Mouse (Mus musculus): Measurements from ENCODE around the gene Pml. TPM values are rescaled to one million over a fixed set of nuclear protein-coding genes. Genes with fewer than 3 reads are reported as not detected.

Gene Pml
- polyA plus RNA-seq, 1 experiment from 2014 or later: 21.6 TPM

GRCm38 (mm10) chr9:58196141-58196540, 53.4 kb downstream of the Pml start:
- no peaks in the 10 kb centered on the region for H3K9me3 ChIP-seq (ENCODE audit: control insufficient read depth, low read length)
- no peak overlapping the region for H3K9ac ChIP-seq (ENCODE audit: low read length)
- H3K27me3 ChIP-seq (ENCODE audit: control insufficient read depth, insufficient read depth, low read depth, low read length): peaks cover 72% of the 10 kb centered on the region
- H3K4me2 ChIP-seq (ENCODE audit: low read depth, low read length): 0 out of 2 replicates have a peak overlapping the region, but pooled peaks have one; percentile 10
- H3K27ac ChIP-seq (ENCODE audit: low read length): no peak overlapping the region
- ATAC-seq (ENCODE audit: low read depth): no peak
- no peaks in the 10 kb centered on the region for H3K36me3 ChIP-seq (ENCODE audit: control insufficient read depth, insufficient read depth, low read length)
- WGBS: 2% methylated on average over 14 of the region's 14 CpGs
- H3K4me3 ChIP-seq (ENCODE audit: low read length): no peak overlapping the region
- H3K4me1 ChIP-seq (replicated peaks; ENCODE audit: control insufficient read depth, insufficient read depth, low read length): peaks cover 15% of the 10 kb centered on the region

DNA sequence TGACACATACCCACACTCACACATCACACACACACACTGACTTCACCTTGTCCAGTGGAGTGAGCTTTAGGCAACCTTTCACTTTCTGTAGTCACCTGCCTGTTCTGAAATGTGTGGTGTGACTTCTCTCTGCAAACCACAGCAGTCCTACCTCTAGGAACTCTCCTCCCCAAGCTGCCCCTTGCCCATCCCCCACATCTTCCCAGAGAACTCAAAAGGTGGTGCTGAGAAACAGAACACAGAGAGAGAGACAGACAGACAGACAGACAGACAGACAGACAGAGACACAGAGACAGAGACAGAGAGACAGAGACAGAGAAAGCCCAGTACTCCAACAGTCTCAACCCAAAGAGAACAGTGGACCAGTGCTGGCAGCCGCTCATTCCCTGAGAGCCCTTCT, 53.9 kb downstream of the Pml start:
- Histone ChIP-seq H3K4me2 (ENCODE audit: low read depth, low read length) (no peak overlapping the region), H3K4me3 (ENCODE audit: low read length) (no peak overlapping the region), H3K27me3 (ENCODE audit: control insufficient read depth, insufficient read depth, low read depth, low read length) (peaks cover 67% of the 10 kb centered on the region), H3K9ac (ENCODE audit: low read length) (no peak overlapping the region), H3K36me3 (ENCODE audit: control insufficient read depth, insufficient read depth, low read length) (no peaks in the 10 kb centered on the region), H3K9me3 (ENCODE audit: control insufficient read depth, low read length) (no peaks in the 10 kb centered on the region), H3K27ac (ENCODE audit: low read length) (no peak overlapping the region), H3K4me1 (replicated peaks; ENCODE audit: control insufficient read depth, insufficient read depth, low read length) (peaks cover 15% of the 10 kb centered on the region)
- ATAC-seq (ENCODE audit: low read depth): no peak
- WGBS: 7% methylated on average over 1 of the region's 1 CpGs

DNA sequence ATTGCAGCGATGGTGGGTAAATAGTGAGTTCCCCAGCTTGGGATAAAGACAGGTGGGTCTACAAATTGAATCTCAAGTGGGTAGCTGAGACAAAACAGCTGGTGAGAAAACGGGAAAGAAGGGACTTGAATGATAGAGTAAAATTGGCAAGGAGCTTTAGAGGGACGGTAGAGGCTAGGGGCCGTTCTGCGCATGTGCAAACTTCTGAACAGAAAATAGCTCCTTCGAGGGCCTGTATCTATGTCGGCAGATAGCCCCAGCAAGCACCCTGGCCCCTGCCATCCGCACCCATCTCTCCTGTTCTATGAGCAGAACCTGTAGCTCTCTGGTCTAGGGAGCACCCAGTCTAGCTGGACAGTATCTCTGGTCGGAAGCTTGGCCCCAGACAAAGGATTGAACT, 55.4 kb downstream of the Pml start:
- ATAC-seq (ENCODE audit: low read depth): no peak
- Histone ChIP-seq H3K4me1 (replicated peaks; ENCODE audit: control insufficient read depth, insufficient read depth, low read length) (peaks cover 15% of the 10 kb centered on the region), H3K9me3 (ENCODE audit: control insufficient read depth, low read length) (no peaks in the 10 kb centered on the region), H3K4me3 (ENCODE audit: low read length) (no peak overlapping the region), H3K27ac (ENCODE audit: low read length) (no peak overlapping the region), H3K4me2 (ENCODE audit: low read depth, low read length) (no peak overlapping the region), H3K27me3 (ENCODE audit: control insufficient read depth, insufficient read depth, low read depth, low read length) (peaks cover 53% of the 10 kb centered on the region), H3K9ac (ENCODE audit: low read length) (no peak overlapping the region), H3K36me3 (ENCODE audit: control insufficient read depth, insufficient read depth, low read length) (no peaks in the 10 kb centered on the region)
- 59% methylated on average over 9 of the region's 9 CpGs for WGBS

- ATAC-seq (ENCODE audit: low read depth): no peak
- Histone ChIP-seq H3K4me1 (replicated peaks; ENCODE audit: control insufficient read depth, insufficient read depth, low read length) (peaks cover 2% of the 10 kb centered on the region; the same call in 1 of the 2 replicates), H3K27me3 (ENCODE audit: control insufficient read depth, insufficient read depth, low read depth, low read length) (no peaks in the 10 kb centered on the region), H3K27ac (ENCODE audit: low read length) (no peak overlapping the region), H3K9ac (ENCODE audit: low read length) (no peak overlapping the region), H3K4me2 (ENCODE audit: low read depth, low read length) (no peak overlapping the region), H3K4me3 (ENCODE audit: low read length) (no peak overlapping the region), H3K36me3 (ENCODE audit: control insufficient read depth, insufficient read depth, low read length) (no peaks in the 10 kb centered on the region), H3K9me3 (ENCODE audit: control insufficient read depth, low read length) (no peaks in the 10 kb centered on the region)
- 67% methylated on average over 6 of the region's 6 CpGs for WGBS
Observed at GRCm38 (mm10) chr9:58184456-58184855, 65.1 kb downstream of the Pml start.

GRCm38 (mm10) chr9:58179390-58179789, 70.2 kb downstream of the Pml start:
- Histone ChIP-seq H3K4me3 (ENCODE audit: low read length) (no peak overlapping the region), H3K27ac (ENCODE audit: low read length) (no peak overlapping the region), H3K36me3 (ENCODE audit: control insufficient read depth, insufficient read depth, low read length) (no peaks in the 10 kb centered on the region), H3K9me3 (ENCODE audit: control insufficient read depth, low read length) (no peaks in the 10 kb centered on the region), H3K27me3 (ENCODE audit: control insufficient read depth, insufficient read depth, low read depth, low read length) (no peaks in the 10 kb centered on the region), H3K9ac (ENCODE audit: low read length) (no peak overlapping the region), H3K4me2 (ENCODE audit: low read depth, low read length) (no peak overlapping the region), H3K4me1 (replicated peaks; ENCODE audit: control insufficient read depth, insufficient read depth, low read length) (no peaks in the 10 kb centered on the region)
- no peak for ATAC-seq (ENCODE audit: low read depth)
- 88% methylated on average over 2 of the region's 2 CpGs for WGBS

DNA sequence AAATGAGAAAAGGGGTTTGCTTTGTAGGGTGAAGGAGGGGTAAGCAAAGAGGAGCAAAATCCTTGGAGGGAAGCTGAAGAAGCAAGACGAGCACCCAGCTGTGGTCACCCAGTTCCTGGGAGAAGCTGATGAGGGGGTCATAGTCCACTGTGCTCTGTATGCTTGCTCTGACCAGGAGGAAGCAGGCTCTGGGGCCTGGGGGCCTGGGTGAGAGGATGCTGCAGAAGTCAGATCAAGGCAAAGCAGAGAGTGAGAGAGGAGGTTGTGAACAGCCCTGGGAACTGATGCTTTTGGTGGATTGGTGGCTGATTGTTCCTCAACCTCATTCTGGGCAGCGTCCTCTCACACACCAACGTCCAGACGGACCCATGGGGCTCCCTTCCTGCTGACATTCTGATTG, 72.4 kb downstream of the Pml start:
- no peak overlapping the region for H3K4me3 ChIP-seq (ENCODE audit: low read length)
- H3K9ac ChIP-seq (ENCODE audit: low read length): no peak overlapping the region
- no peak overlapping the region for H3K27ac ChIP-seq (ENCODE audit: low read length)
- WGBS: 78% methylated on average over 4 of the region's 4 CpGs
- H3K36me3 ChIP-seq (ENCODE audit: control insufficient read depth, insufficient read depth, low read length): no peaks in the 10 kb centered on the region
- no peaks in the 10 kb centered on the region for H3K4me1 ChIP-seq (replicated peaks; ENCODE audit: control insufficient read depth, insufficient read depth, low read length)
- H3K9me3 ChIP-seq (ENCODE audit: control insufficient read depth, low read length): no peaks in the 10 kb centered on the region
- no peak overlapping the region for H3K4me2 ChIP-seq (ENCODE audit: low read depth, low read length)
- no peaks in the 10 kb centered on the region for H3K27me3 ChIP-seq (ENCODE audit: control insufficient read depth, insufficient read depth, low read depth, low read length)
- no peak for ATAC-seq (ENCODE audit: low read depth)

- Histone ChIP-seq H3K4me3 (ENCODE audit: low read length) (no peak overlapping the region), H3K36me3 (ENCODE audit: control insufficient read depth, insufficient read depth, low read length) (no peaks in the 10 kb centered on the region), H3K9ac (ENCODE audit: low read length) (no peak overlapping the region), H3K27me3 (ENCODE audit: control insufficient read depth, insufficient read depth, low read depth, low read length) (no peaks in the 10 kb centered on the region), H3K4me1 (replicated peaks; ENCODE audit: control insufficient read depth, insufficient read depth, low read length) (no peaks in the 10 kb centered on the region), H3K27ac (ENCODE audit: low read length) (no peak overlapping the region), H3K4me2 (ENCODE audit: low read depth, low read length) (no peak overlapping the region), H3K9me3 (ENCODE audit: control insufficient read depth, low read length) (no peaks in the 10 kb centered on the region)
- ATAC-seq (ENCODE audit: low read depth): no peak
- WGBS: 22% methylated on average over 5 of the region's 5 CpGs
Observed at GRCm38 (mm10) chr9:58175745-58176487, 73.7 kb downstream of the Pml start.

GRCm38 (mm10) chr9:58174818-58175251, 74.8 kb downstream of the Pml start:
- 29% methylated on average over 5 of the region's 5 CpGs for WGBS
- no peak for ATAC-seq (ENCODE audit: low read depth)
- H3K27ac ChIP-seq (ENCODE audit: low read length): no peak overlapping the region

GRCm38 (mm10) chr9:58172863-58173262, 76.7 kb downstream of the Pml start:
- H3K27me3 ChIP-seq (ENCODE audit: control insufficient read depth, insufficient read depth, low read depth, low read length): no peaks in the 10 kb centered on the region
- WGBS: 55% methylated on average over 2 of the region's 2 CpGs
- no peak overlapping the region for H3K4me2 ChIP-seq (ENCODE audit: low read depth, low read length)
- H3K9ac ChIP-seq (ENCODE audit: low read length): no peak overlapping the region
- no peak overlapping the region for H3K27ac ChIP-seq (ENCODE audit: low read length)
- no peaks in the 10 kb centered on the region for H3K36me3 ChIP-seq (ENCODE audit: control insufficient read depth, insufficient read depth, low read length)
- ATAC-seq (ENCODE audit: low read depth): no peak
- no peak overlapping the region for H3K4me3 ChIP-seq (ENCODE audit: low read length)
- H3K9me3 ChIP-seq (ENCODE audit: control insufficient read depth, low read length): no peaks in the 10 kb centered on the region
- H3K4me1 ChIP-seq (replicated peaks; ENCODE audit: control insufficient read depth, insufficient read depth, low read length): no peaks in the 10 kb centered on the region

More at GRCm38 (mm10) chr9:58174818-58175251, 74.8 kb downstream of the Pml start:
- H3K9ac ChIP-seq (ENCODE audit: low read length): no peak overlapping the region
- H3K9me3 ChIP-seq (ENCODE audit: control insufficient read depth, low read length): no peaks in the 10 kb centered on the region
- H3K4me2 ChIP-seq (ENCODE audit: low read depth, low read length): no peak overlapping the region
- no peaks in the 10 kb centered on the region for H3K4me1 ChIP-seq (replicated peaks; ENCODE audit: control insufficient read depth, insufficient read depth, low read length)
- no peaks in the 10 kb centered on the region for H3K27me3 ChIP-seq (ENCODE audit: control insufficient read depth, insufficient read depth, low read depth, low read length)
- H3K36me3 ChIP-seq (ENCODE audit: control insufficient read depth, insufficient read depth, low read length): no peaks in the 10 kb centered on the region
- no peak overlapping the region for H3K4me3 ChIP-seq (ENCODE audit: low read length)

All from lung, embryonic 16.5 days (tissue).